Mouse (Mus musculus) naive thymus-derived CD4-positive, alpha-beta T cell, adult 2 months (primary cell): ENCODE measurements around the gene Dok7.

ENCODE experiments used
- DNase-seq: peaks from one replicate; pipeline ENCODE4 v3.0.0-alpha.2; 2011; ENCODE audit warnings: low read depth

The Dok7 gene

GRCm38 (mm10) chr5:35118418-35118817, 61.9 kb downstream of the Dok7 start:
- DNase-seq = no peak

- DNase-seq = no peak
Observed at GRCm38 (mm10) chr5:35120024-35120423, 63.5 kb downstream of the Dok7 start.

GRCm38 (mm10) chr5:35129208-35129607, 72.6 kb downstream of the Dok7 start:
- DNase-seq = no peak

DNA sequence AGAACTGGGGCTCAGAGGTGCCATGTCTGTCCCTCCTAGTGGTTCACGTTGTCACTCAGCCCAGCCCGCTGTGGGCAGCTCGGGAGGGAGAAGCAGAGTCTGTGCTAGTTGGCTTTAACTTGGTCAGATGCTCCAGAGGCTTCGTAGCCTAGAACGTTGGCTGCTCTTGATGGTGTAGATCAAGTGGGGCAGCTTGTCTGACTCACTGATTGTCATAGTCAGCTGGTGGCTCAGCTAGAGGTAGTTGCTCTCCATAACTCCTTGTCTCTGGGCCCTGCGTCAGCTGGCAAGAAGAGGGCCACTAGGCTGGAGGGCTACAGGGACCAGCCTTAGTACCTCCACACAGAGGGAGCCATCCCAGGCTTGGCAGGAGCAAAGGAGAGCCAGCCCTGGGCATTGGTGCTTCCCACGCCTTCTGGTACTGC, 73.2 kb downstream of the Dok7 start:
- DNase-seq = no peak

- DNase-seq = peak; percentile 10
Observed at GRCm38 (mm10) chr5:35131237-35131636, 74.7 kb downstream of the Dok7 start.

DNA sequence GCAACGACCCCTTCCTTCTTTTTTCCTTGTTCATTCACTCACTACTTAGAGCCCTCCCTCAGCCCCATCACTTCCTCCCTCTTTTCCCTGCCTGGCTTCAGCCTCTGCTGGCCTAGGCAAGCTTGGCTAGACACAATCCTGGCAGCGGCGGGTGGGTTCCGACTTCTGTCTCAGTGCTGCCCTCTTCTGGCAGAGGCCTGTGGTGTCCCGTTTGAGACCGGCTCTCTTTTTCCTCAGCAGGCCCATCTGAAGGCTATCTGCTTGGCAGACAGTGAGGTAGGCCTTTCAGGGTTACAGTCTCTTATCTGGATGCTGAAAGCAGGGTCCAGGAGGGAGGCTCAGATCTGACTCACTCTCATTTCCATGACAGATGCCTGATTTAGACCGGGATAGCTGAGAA, 75.2 kb downstream of the Dok7 start:
- peak; percentile 68 for DNase-seq

GRCm38 (mm10) chr5:35132278-35132980, 75.9 kb downstream of the Dok7 start:
- DNase-seq = no peak

DNA sequence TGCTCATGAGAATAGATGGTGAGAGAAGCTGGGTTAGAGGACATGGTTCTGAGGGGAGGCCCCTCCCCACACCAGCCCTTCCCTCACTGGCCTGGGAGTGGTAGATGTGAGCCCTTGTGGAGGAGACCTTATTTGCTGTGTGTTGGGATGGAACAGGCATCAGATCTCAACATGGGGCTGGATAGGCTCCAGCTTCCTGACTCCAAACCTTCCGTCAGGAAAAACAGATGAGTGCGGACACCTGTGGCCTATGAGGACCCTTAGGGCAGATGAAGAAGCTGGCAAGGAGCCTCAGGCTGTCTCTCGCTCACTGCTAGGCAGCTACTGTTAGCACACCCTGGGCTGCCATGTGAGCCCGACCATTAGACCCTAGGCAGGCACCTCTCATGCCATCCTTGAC, 76.9 kb downstream of the Dok7 start:
- no peak for DNase-seq

- DNase-seq = no peak
Observed at GRCm38 (mm10) chr5:35134286-35134685, 77.7 kb downstream of the Dok7 start.

DNA sequence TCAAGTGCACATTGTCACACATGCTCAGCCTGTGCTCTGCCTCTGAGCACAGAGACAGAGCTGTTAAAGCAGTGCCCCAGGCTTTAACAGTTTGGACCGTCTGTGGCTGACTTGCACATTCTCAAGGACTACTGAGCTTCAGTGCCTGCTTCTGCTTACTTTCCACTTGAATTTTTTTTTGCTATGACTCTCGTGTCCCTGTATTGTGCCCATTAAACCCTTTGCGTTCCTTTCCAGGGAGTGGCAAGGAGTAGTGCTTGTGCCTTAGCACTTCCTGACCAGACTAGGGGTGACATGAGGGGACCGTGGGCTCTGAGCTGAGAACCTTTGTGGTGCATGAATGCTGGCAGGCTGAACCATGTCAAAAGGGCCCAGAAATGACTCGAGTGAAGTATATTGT, 79.3 kb downstream of the Dok7 start:
- DNase-seq = no peak
